Mouse (Mus musculus): ENCODE results near the gene Cct3. TPM values are rescaled to one million over a fixed set of nuclear protein-coding genes. Genes with fewer than 3 reads are reported as not detected.
"Not testable (repeated sequence)": the region's sequence is repeated elsewhere in the genome, so short reads cannot be mapped to it uniquely, and the experiment has no call there.

Gene Cct3
- polyA plus RNA-seq, 1 experiment, result 342 TPM

DNA sequence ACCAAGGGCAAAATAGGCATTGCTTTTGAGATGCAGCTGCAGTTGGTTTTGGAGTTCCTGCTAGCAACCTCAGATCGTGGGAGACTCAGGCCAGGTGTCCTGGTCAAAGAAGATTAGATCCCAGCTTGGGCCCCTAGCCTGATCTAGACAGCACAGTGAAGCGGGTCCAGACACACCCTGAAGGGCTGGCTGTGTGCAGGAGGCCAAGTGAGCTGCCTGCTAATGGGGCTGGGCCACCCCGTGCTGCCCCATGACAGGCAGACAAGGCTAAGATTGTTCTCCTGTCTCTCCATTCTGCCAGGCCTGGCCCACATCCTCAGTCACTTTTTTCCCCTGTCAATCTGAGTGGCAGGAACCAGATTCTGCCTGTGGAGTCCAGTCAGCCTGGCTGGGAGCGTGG, 66.8 kb downstream of the Cct3 start:
- peaks cover 16% of the 10 kb centered on the region for H3K4me1 ChIP-seq (ENCODE audit: control insufficient read depth, insufficient read depth, low read length)
- no peak overlapping the region for H3K27ac ChIP-seq (ENCODE audit: control insufficient read depth, insufficient read depth, low read depth, low read length)
- H3K27me3 ChIP-seq (ENCODE audit: control insufficient read depth, insufficient read depth, low read length), result no peaks in the 10 kb centered on the region
- H3K36me3 ChIP-seq (ENCODE audit: control insufficient read depth, insufficient read depth, low read length), result peaks cover 1% of the 10 kb centered on the region; the same call in 1 of the 2 replicates
- TF ChIP-seq POLR2A (IDR thresholded peaks at IDR 0.05; ENCODE audit: control insufficient read depth, low read depth, low read length), result no peak
- TF ChIP-seq CTCF (IDR thresholded peaks at IDR 0.05; ENCODE audit: control insufficient read depth, insufficient read depth, insufficient replicate concordance, low read depth, low read length), result no peak
- H3K4me3 ChIP-seq (ENCODE audit: control insufficient read depth, low read depth, low read length), result no peak overlapping the region

- Histone ChIP-seq H3K4me3 (ENCODE audit: control insufficient read depth, low read depth, low read length) (peak within 1 kb of the TSS; percentile 3), H3K27me3 (ENCODE audit: control insufficient read depth, insufficient read depth, low read length) (no peaks in the 10 kb centered on the region), H3K27ac (ENCODE audit: control insufficient read depth, insufficient read depth, low read depth, low read length) (no peak within 1 kb of the TSS; the same call in 1 of the 2 replicates), H3K4me1 (ENCODE audit: control insufficient read depth, insufficient read depth, low read length) (peaks cover 16% of the 10 kb centered on the region), H3K36me3 (ENCODE audit: control insufficient read depth, insufficient read depth, low read length) (no peaks in the 10 kb centered on the region; the same call in 1 of the 2 replicates)
- TF ChIP-seq CTCF (IDR thresholded peaks at IDR 0.05; ENCODE audit: control insufficient read depth, insufficient read depth, insufficient replicate concordance, low read depth, low read length), result no peak
- no peak for TF ChIP-seq POLR2A (IDR thresholded peaks at IDR 0.05; ENCODE audit: control insufficient read depth, low read depth, low read length)
Measured at GRCm38 (mm10) chr3:88364337-88364736, 67.4 kb downstream of the Cct3 start, which contains the start of gene Paqr6. Gene Paqr6, plus strand, starts transcription at chr3:88364584.

DNA sequence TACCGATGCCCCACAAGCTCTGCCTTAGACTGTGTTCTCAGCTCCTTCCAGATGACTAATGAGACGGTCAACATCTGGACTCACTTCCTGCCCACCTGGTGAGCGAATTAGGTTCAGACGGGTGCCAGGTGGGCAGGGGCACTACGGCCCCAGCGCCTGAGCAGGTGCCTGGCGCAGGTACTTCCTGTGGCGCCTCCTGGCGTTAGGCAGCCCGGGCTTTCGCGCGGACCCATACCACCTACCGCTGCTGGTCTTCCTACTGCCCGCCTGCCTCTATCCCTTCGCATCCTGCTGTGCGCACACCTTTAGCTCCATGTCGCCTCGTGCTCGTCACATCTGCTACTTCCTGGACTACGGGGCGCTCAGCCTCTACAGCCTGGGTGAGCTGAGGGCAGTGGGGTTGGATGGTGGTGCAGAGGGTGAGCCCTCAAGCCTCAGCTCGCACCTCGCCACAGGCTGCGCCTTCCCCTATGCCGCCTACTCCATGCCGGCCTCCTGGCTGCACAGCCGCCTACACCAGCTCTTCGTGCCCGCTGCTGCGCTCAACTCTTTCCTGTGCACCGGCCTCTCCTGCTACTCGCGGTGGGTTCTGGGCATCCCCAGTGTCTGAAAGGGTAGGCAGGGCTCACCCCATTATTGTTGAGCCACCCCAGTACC, 68.9 kb downstream of the Cct3 start:
- Histone ChIP-seq H3K36me3 (ENCODE audit: control insufficient read depth, insufficient read depth, low read length) (no peaks in the 10 kb centered on the region), H3K4me3 (ENCODE audit: control insufficient read depth, low read depth, low read length) (peak overlapping the region; percentile 10), H3K27me3 (ENCODE audit: control insufficient read depth, insufficient read depth, low read length) (no peaks in the 10 kb centered on the region), H3K4me1 (ENCODE audit: control insufficient read depth, insufficient read depth, low read length) (peaks cover 16% of the 10 kb centered on the region), H3K27ac (ENCODE audit: control insufficient read depth, insufficient read depth, low read depth, low read length) (no peak overlapping the region)
- TF ChIP-seq POLR2A (IDR thresholded peaks at IDR 0.05; ENCODE audit: control insufficient read depth, low read depth, low read length) (no peak), CTCF (IDR thresholded peaks at IDR 0.05; ENCODE audit: control insufficient read depth, insufficient read depth, insufficient replicate concordance, low read depth, low read length) (no peak)

- H3K27me3 ChIP-seq (ENCODE audit: control insufficient read depth, insufficient read depth, low read length); H3K36me3 ChIP-seq (ENCODE audit: control insufficient read depth, insufficient read depth, low read length); H3K4me3 ChIP-seq (ENCODE audit: control insufficient read depth, low read depth, low read length); H3K27ac ChIP-seq (ENCODE audit: control insufficient read depth, insufficient read depth, low read depth, low read length): not testable (repeated sequence)
- H3K4me1 ChIP-seq (ENCODE audit: control insufficient read depth, insufficient read depth, low read length), result peaks cover 16% of the 10 kb centered on the region
Measured at GRCm38 (mm10) chr3:88366830-88367428, 70.0 kb downstream of the Cct3 start.

GRCm38 (mm10) chr3:88367517-88367916, 70.6 kb downstream of the Cct3 start:
- H3K27ac ChIP-seq (ENCODE audit: control insufficient read depth, insufficient read depth, low read depth, low read length); H3K4me3 ChIP-seq (ENCODE audit: control insufficient read depth, low read depth, low read length); H3K36me3 ChIP-seq (ENCODE audit: control insufficient read depth, insufficient read depth, low read length); H3K27me3 ChIP-seq (ENCODE audit: control insufficient read depth, insufficient read depth, low read length): not testable (repeated sequence)
- peaks cover 16% of the 10 kb centered on the region for H3K4me1 ChIP-seq (ENCODE audit: control insufficient read depth, insufficient read depth, low read length)

DNA sequence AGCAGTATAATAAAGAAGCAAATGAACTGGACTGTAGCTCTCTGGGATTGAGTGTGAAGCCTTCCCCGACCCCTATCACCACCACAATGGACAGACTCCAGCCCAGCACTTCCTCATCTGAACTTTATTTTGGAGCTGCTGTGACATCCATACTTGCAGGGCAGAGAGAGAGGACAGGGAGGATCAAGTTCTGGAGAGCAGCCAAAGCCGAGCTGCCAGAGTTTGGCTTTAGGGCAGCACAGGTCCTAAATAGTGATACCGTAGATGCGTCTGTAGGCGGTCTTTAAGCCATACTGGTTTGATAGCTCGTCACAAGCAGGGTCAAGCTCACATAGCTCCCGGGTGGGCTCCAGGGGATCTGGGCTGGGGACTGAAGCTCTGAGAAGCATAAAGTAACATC, 71.6 kb downstream of the Cct3 start:
- not testable (repeated sequence) for H3K27me3 ChIP-seq (ENCODE audit: control insufficient read depth, insufficient read depth, low read length); H3K36me3 ChIP-seq (ENCODE audit: control insufficient read depth, insufficient read depth, low read length); H3K27ac ChIP-seq (ENCODE audit: control insufficient read depth, insufficient read depth, low read depth, low read length); H3K4me3 ChIP-seq (ENCODE audit: control insufficient read depth, low read depth, low read length)
- peaks cover 16% of the 10 kb centered on the region for H3K4me1 ChIP-seq (ENCODE audit: control insufficient read depth, insufficient read depth, low read length)

Other genes starting within 250 kb of the Cct3 start
- gene Naxe, start 238.6 kb upstream of the Cct3 start, polyA plus RNA-seq (2012; rRNA removed), result 61.7 and 61.8 TPM in 2 replicates
- gene Ttc24, start 218.8 kb upstream of the Cct3 start, polyA plus RNA-seq (2012; rRNA removed), result 176 and 193 TPM in 2 replicates
- gene Iqgap3, start 215.1 kb upstream of the Cct3 start, polyA plus RNA-seq (2012; rRNA removed), result 3.8 and 4.9 TPM in 2 replicates
- gene Mef2d, start 154.7 kb upstream of the Cct3 start, polyA plus RNA-seq (2012; rRNA removed), result 16.0 and 17.6 TPM in 2 replicates
- gene Rhbg, start 42.4 kb upstream of the Cct3 start, polyA plus RNA-seq (2012; rRNA removed), result 3.3 and 3.9 TPM in 2 replicates
- gene Gm38392, start 9.9 kb upstream of the Cct3 start, polyA plus RNA-seq (2012; rRNA removed), result 2.2 and 2.8 TPM in 2 replicates
- gene Tsacc, start 117 bp upstream of the Cct3 start, polyA plus RNA-seq (2012; rRNA removed), result 654 and 688 TPM in 2 replicates
- 21.7 and 22.5 TPM in 2 replicates for gene Glmp, start 27.9 kb downstream of the Cct3 start, polyA plus RNA-seq (2012; rRNA removed)
- 9.5 TPM in 2 replicates for gene Tmem79, start 39.0 kb downstream of the Cct3 start, polyA plus RNA-seq (2012; rRNA removed)
- 105 and 112 TPM in 2 replicates for gene Smg5, start 39.1 kb downstream of the Cct3 start, polyA plus RNA-seq (2012; rRNA removed)
- gene Paqr6, start 67.5 kb downstream of the Cct3 start, polyA plus RNA-seq (2012; rRNA removed), result 6.2 and 6.4 TPM in 2 replicates
- 1.7 TPM in 1 of 2 replicates, not detected in the other for gene Bglap3, start 75.6 kb downstream of the Cct3 start, polyA plus RNA-seq (2012; rRNA removed)
- 0.31 and 0.42 TPM in 2 replicates for gene Bglap2, start 81.6 kb downstream of the Cct3 start, polyA plus RNA-seq (2012; rRNA removed)
- not detected in 2 replicates for gene Bglap, start 87.3 kb downstream of the Cct3 start, polyA plus RNA-seq (2012; rRNA removed)
- 27.5 and 27.9 TPM in 2 replicates for gene Pmf1, start 113.2 kb downstream of the Cct3 start, polyA plus RNA-seq (2012; rRNA removed)
- 12.2 and 12.7 TPM in 2 replicates for gene Slc25a44, start 128.0 kb downstream of the Cct3 start, polyA plus RNA-seq (2012; rRNA removed)
- gene Sema4a, start 164.1 kb downstream of the Cct3 start, polyA plus RNA-seq (2012; rRNA removed), result 58.9 and 66.2 TPM in 2 replicates
- 14.4 and 16.7 TPM in 2 replicates for gene Lmna, start 212.8 kb downstream of the Cct3 start, polyA plus RNA-seq (2012; rRNA removed)
- gene Mex3a, start 235.3 kb downstream of the Cct3 start, polyA plus RNA-seq (2012; rRNA removed), result 1.4 and 1.5 TPM in 2 replicates

All from testis, adult 2 months (tissue).